Mouse (Mus musculus): Measurements from ENCODE around the gene Hint3. TPM values are rescaled to one million over a fixed set of nuclear protein-coding genes. Genes with fewer than 3 reads are reported as not detected.
A peak's percentile ranks its signal among the peaks of the same experiment; 100 is the strongest.
"Not testable (repeated sequence)": the region's sequence is repeated elsewhere in the genome, so short reads cannot be mapped to it uniquely, and the experiment has no call there.

The Hint3 gene
- 20.1 and 24.0 TPM in 2 replicates for polyA plus RNA-seq (2012; rRNA removed)

DNA sequence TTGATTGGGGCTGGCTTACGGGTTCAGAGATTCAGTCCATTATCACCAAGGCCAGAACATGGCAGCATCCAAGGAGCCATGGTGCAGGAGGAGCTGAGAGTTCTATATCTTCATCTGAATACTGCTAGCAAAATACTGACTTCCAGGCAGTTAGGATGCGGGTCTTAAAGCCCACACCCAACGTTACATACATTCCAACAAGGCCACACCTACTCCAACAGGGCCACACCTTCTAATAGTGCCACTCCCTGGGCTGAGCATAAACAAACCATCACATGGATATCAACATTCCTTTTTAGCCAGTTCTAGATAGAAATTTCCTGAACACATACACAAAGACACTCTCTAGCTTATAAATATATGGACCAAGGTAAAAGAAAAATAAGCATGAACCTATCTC lies at the start of gene Hint3:
Hint3 (minus strand) TSS at position 120 of the 400 bp plus-strand sequence.
- no peak for DNase-seq (ENCODE audit: low read depth)

- peak; percentile 34 for DNase-seq (ENCODE audit: low read depth)
Measured at GRCm38 (mm10) chr10:30678051-30678450, 48.6 kb upstream of the Hint3 start.

GRCm38 (mm10) chr10:30674825-30675224 lies 45.4 kb upstream of the Hint3 start:
- no peak for DNase-seq (ENCODE audit: low read depth)

- no peak for DNase-seq (ENCODE audit: low read depth)
Measured at GRCm38 (mm10) chr10:30666580-30666979, 37.1 kb upstream of the Hint3 start.

DNA sequence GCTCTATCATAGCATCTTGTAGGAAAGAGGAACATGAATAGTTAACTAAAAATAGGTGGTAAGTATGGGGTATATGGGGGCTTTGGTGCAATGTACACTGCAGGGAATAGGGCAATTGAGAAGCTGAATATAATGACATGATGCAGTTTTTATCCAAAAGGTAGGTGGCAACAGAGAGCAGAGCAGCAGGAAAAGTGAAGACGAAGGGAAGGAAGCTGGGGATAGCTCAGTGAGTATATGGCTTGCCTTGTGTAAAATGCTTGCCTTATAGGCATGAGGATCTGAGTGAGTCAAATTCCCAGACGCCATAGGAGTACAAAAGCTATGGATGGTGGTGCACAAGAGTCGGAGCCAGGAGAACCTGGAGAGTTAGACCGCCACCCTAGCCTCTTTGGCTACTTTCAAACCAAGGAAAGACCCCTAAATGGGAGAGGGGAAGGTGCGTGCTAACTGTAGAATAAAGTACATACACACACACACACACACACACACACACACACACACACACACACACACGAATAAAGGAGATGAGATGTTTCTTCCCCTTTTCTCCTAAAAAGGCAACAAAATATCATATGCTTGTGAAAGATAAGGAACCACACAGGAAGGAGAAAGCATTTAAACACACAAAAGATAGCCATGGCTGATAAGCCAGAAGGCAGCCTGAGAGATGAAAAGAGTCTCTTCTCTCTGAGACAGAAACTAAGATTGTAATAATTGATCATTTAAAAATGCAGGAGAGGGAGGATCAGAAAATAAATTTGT lies 31.3 kb upstream of the Hint3 start:
- DNase-seq (ENCODE audit: low read depth), result no peak

- DNase-seq (ENCODE audit: low read depth), result no peak
Measured at GRCm38 (mm10) chr10:30655655-30656054, 26.2 kb upstream of the Hint3 start.

GRCm38 (mm10) chr10:30647681-30648080 lies 18.2 kb upstream of the Hint3 start:
- DNase-seq (ENCODE audit: low read depth), result no peak

- DNase-seq (ENCODE audit: low read depth), result no peak
Measured at GRCm38 (mm10) chr10:30638216-30638615, 8.8 kb upstream of the Hint3 start.

DNA sequence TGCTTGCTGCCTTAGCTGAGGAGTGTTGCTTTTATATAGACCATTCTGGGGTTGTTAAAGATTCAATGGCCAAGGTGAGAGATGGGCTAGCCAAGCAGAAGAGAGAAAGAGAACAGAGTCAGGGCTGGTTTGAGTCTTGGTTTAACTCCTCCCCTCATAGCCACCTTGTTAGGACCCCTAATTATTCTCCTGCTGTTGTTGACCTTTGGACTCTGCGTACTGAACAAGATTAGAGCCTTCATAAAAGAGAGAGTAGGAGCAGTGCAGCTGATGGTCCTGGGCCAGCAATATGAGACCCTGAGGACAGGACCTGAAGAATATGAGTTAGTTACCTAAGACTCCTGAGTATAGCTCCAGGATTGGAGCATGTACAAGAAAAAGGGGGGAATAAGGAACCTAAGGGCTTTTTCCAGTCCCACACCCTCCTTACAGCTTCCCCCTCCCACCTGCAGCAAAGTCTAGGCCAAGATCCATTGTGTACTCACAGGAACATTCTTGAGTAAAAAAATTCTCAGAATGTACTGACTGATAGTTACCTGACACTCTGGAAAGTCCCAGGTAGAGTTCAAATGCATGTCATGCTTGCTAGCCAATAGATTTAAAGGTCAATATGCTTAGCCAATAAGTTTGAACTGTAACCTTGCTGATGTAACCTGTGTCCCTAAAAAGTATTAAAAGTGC lies 7.2 kb upstream of the Hint3 start:
- not testable (repeated sequence) for DNase-seq (ENCODE audit: low read depth)

GRCm38 (mm10) chr10:30632718-30633117 lies 3.3 kb upstream of the Hint3 start:
- DNase-seq (ENCODE audit: low read depth), result no peak

DNA sequence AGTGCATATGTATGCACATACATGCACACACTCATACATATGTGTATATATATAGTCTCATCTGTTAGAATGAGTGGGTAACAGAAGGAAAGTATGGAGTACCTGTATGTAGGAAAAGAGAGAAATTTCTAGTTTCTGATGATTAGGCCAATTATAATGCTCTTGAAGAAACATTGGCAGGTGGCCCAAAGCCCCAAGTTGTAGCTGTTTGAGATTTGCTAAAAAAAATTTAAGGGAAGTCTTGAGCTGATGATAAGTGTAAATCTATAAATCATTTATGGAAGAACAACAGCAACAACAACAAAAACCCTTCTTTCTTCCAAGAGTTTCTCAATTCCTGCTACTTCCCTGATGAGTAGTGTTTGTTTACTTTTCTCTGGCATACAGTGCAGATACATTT lies 545 bp upstream of the Hint3 start:
- DNase-seq (ENCODE audit: low read depth), result no peak

- DNase-seq (ENCODE audit: low read depth), result not testable (repeated sequence)
Measured at GRCm38 (mm10) chr10:30628444-30628843, 988 bp downstream of the Hint3 start.

GRCm38 (mm10) chr10:30627548-30627947 lies 1.9 kb downstream of the Hint3 start:
- no peak for DNase-seq (ENCODE audit: low read depth)

DNA sequence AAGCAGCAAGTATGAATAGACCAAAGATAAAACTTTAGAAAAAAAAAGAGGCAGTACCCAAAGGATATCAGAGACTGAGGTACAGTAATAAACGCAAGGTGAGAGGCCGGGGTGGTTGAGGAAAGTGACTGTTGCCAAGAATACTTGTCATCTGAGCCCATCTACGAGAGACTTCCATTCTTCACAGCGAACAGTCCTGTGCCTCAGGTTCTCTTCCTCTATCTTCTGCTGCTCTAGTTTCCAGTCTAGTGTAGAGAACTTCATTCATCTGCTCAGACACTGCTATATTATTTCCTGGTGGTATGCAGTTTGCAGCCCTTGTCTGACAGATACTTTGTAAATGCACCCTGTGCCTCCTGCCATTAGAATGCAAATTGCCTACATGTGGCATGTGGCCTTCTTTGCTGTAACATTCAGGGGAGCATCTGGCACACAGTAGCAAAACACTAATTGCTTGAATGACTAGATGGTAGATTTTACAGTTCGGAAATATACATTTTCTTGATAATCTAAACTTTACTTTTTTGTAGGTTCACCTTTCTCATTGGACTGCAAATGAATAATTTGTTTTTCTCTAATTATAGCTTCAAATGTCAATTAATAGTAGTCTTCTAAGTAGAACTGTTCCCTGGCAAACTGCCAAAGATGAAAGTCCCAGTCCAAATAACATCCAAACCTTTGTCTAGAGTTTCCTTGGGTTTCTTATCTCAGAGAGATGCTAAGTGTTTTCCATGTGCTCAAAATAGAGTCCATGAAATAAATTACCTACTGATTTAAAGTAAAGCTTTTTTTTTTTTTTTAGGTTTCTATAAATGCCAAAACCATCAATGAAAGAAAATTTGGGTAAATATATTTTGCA lies 5.0 kb downstream of the Hint3 start:
- no peak for DNase-seq (ENCODE audit: low read depth)

DNA sequence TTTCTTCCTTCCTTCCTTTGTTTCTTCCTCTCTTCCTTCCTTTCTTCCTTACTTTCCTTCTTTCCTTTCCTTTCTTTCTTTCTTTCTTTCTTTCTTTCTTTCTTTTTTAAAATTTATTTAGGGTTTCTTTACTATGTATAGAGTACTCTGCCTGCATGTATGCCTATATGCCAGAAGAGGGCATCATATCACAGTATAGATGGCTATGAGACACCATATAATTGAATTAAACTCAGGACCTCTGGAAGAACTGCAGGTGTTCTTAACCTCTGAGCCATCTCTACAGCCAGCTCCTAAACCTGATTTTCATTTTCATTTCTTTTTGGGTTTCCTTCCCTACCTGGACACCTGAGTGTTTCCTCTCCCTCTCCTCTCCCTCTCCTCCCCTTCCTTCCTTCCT lies 6.5 kb downstream of the Hint3 start:
- DNase-seq (ENCODE audit: low read depth), result no peak

- DNase-seq (ENCODE audit: low read depth), result no peak
Measured at GRCm38 (mm10) chr10:30618918-30619210, 10.6 kb downstream of the Hint3 start.

DNA sequence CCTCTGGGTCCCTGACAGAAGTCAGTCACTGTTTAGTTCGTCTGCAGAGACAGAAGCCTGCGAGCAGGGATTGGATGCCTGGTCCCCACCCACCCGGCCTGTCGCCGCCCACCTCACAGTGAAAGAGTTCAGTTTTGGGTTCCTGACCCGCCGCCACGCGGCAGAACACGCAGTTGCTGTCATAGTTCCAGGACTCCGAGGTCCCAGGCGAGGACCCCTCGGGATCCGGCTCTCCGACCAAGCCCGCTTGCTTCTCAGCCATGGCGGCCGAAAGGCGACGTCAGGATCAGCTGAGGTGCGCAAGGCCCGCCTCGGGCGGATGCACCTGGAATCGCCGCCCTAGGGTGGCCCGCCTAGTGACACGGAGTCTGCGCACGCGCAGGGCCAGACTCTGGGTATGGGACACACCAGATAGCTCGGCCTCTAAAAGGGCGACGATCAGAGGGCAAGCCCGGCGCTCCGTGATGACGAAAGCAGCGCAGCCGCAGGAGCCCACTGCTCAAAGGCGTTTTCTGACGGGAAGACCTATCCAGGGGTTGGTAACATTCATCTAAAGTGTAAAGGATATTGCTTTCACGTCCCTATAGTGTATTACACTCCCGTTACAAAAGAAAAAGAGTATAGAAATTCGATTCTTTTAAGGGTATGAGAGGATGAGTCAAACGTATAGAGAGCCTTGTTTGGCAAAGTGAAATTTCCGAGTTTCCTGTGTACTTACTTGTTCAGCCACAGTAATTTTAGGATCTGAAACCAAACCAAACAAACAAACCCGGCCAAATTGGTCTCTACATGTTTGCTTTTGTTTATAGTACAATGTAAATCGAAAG lies 11.1 kb downstream of the Hint3 start:
- DNase-seq (ENCODE audit: low read depth), result peak; percentile 68

- no peak for DNase-seq (ENCODE audit: low read depth)
Measured at GRCm38 (mm10) chr10:30613039-30613438, 16.4 kb downstream of the Hint3 start.

- no peak for DNase-seq (ENCODE audit: low read depth)
Measured at GRCm38 (mm10) chr10:30609614-30610013, 19.8 kb downstream of the Hint3 start.

- DNase-seq (ENCODE audit: low read depth), result no peak
Measured at GRCm38 (mm10) chr10:30608109-30608508, 21.3 kb downstream of the Hint3 start.

DNA sequence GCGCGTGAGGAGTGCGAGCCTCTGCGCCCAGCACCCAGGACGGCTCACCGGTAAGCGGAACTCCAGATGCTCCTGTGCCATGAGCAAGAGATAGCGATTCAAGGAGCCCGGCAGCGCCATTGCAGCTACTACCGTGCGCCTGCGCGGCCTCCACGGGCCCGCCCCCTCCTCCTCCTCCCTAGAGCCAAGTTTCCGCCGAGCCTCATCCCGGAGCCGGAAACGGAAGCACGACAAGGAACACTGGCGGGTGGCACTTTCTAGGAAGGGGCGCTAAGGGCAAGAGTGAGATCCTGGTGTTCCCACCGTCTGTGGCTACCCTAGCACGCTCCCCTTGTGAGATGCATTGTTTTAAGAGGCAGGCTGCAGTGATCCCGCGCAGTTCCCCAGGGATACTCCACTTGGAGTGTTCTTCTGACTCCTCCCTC lies 28.9 kb downstream of the Hint3 start, which contains the start of gene Trmt11:
Trmt11 (minus strand) TSS at position 208 of the 425 bp plus-strand sequence.
- peak; percentile 27 for DNase-seq (ENCODE audit: low read depth)
